In genomic region chr9:102045886-102046285, GRCm38 (mm10) we compare ENCODE assay signal across 18 mouse cellular contexts.
A peak's percentile ranks its signal among the peaks of the same experiment; 100 is the strongest.
DNase-seq lines count a peak whose midpoint lies in the region; ATAC-seq and TF ChIP-seq lines count a peak whose summit lies in the region.
"Had no signal": no experiment of that assay in that cellular context is flagged by ENCODE, and none has a peak within 500 bp of the region (broad histone marks: within the 10 kb centered on the region; RNA-seq: fewer than 3 reads in every experiment).

No protein-coding gene starts in this region.

- TF ChIP-seq POLR2A in brain, embryonic 14.5 days (IDR thresholded peaks at IDR 0.05; ENCODE audit: borderline replicate concordance, extremely low read depth, insufficient read depth, insufficient read length, poor library complexity, severe bottlenecking), result no peak

- ATAC-seq in forebrain, embryonic 11.5 days (replicated peaks; ENCODE audit: low FRiP score), result 0 out of 2 replicates have a peak, but pooled peaks have one; percentile 64
- peak; percentile 68 for ATAC-seq in hindbrain, embryonic 12.5 days (ENCODE audit: low FRiP score)
- peak; percentile 76 for ATAC-seq in midbrain, embryonic 12.5 days (ENCODE audit: low FRiP score, low read depth)
- ATAC-seq: Patski had no signal

- no peak for TF ChIP-seq CTCF in brain, embryonic 14.5 days (IDR thresholded peaks at IDR 0.05; ENCODE audit: borderline replicate concordance, extremely low read depth, insufficient read depth, insufficient read length)

- no peak overlapping the region for H3K9ac ChIP-seq in forebrain, embryonic 11.5 days (ENCODE audit: low read length)
- H3K9ac ChIP-seq in hindbrain, embryonic 12.5 days, result no peak overlapping the region
- H3K9ac ChIP-seq in midbrain, embryonic 12.5 days (replicated peaks), result no peak overlapping the region
- H3K9ac ChIP-seq: embryonic facial prominence, embryonic 13.5 days; heart, embryonic 13.5 days; limb, embryonic 13.5 days; liver, embryonic 15.5 days had no signal

- peaks cover 8% of the 10 kb centered on the region for H3K4me1 ChIP-seq in forebrain, embryonic 11.5 days (replicated peaks; ENCODE audit: control insufficient read depth, insufficient read depth, low read length)
- peaks cover 19% of the 10 kb centered on the region for H3K4me1 ChIP-seq in hindbrain, embryonic 12.5 days
- peaks cover 19% of the 10 kb centered on the region for H3K4me1 ChIP-seq in midbrain, embryonic 12.5 days
- H3K4me1 ChIP-seq: heart, embryonic 13.5 days; limb, embryonic 13.5 days; liver, embryonic 15.5 days had no signal

- no peaks in the 10 kb centered on the region for H3K27me3 ChIP-seq in forebrain, embryonic 11.5 days (ENCODE audit: control insufficient read depth, insufficient read depth, low read length)
- no peaks in the 10 kb centered on the region for H3K27me3 ChIP-seq in hindbrain, embryonic 12.5 days
- no peaks in the 10 kb centered on the region for H3K27me3 ChIP-seq in midbrain, embryonic 12.5 days
- H3K27me3 ChIP-seq: embryonic facial prominence, embryonic 13.5 days; limb, embryonic 13.5 days; liver, embryonic 15.5 days; Patski had no signal

- H3K36me3 ChIP-seq in forebrain, embryonic 11.5 days (ENCODE audit: control insufficient read depth, insufficient read depth, low read length), result no peaks in the 10 kb centered on the region
- H3K36me3 ChIP-seq in hindbrain, embryonic 12.5 days, result no peaks in the 10 kb centered on the region
- no peaks in the 10 kb centered on the region for H3K36me3 ChIP-seq in midbrain, embryonic 12.5 days
- H3K36me3 ChIP-seq: embryonic facial prominence, embryonic 13.5 days; heart, embryonic 13.5 days; limb, embryonic 13.5 days; liver, embryonic 15.5 days had no signal

- 13% methylated on average over 2 of the region's 2 CpGs for WGBS in forebrain, embryonic 11.5 days
- WGBS in hindbrain, embryonic 12.5 days, result 22% methylated on average over 2 of the region's 2 CpGs
- 15% methylated on average over 2 of the region's 2 CpGs for WGBS in midbrain, embryonic 12.5 days

- no peaks in the 10 kb centered on the region for H3K9me3 ChIP-seq in forebrain, embryonic 11.5 days (ENCODE audit: control insufficient read depth, low read length)
- H3K9me3 ChIP-seq in hindbrain, embryonic 12.5 days (replicated peaks), result no peaks in the 10 kb centered on the region
- no peaks in the 10 kb centered on the region for H3K9me3 ChIP-seq in midbrain, embryonic 12.5 days
- H3K9me3 ChIP-seq: embryonic facial prominence, embryonic 13.5 days; heart, embryonic 13.5 days; limb, embryonic 13.5 days; liver, embryonic 15.5 days had no signal

- peak overlapping the region; percentile 26; the same call in 1 of the 2 replicates for H3K27ac ChIP-seq in forebrain, embryonic 11.5 days (ENCODE audit: low read depth, low read length)
- peak overlapping the region; percentile 57; the same call in 1 of the 2 replicates for H3K27ac ChIP-seq in hindbrain, embryonic 12.5 days
- peak overlapping the region; percentile 80 for H3K27ac ChIP-seq in midbrain, embryonic 12.5 days (replicated peaks)
- H3K27ac ChIP-seq: embryonic facial prominence, embryonic 13.5 days; heart, embryonic 13.5 days; left cerebral cortex, adult 2 months; limb, embryonic 13.5 days; liver, embryonic 15.5 days had no signal

- DNase-seq in brain, embryonic 14.5 days (ENCODE audit: low read depth), result peak; percentile 85
- DNase-seq in forebrain, embryonic 11.5 days (ENCODE audit: low spot score), result peak; percentile 38
- no peak for DNase-seq in heart, postnatal 14 days
- no peak for DNase-seq in Muller cell, postnatal 12 days (ENCODE audit: inconsistent ontology term)
- DNase-seq in kidney, postnatal 36 days, result no peak
- DNase-seq in lung, postnatal 36 days, result no peak
- DNase-seq: cerebellum, postnatal 10 days; kidney, adult 8-10 months; right cerebral cortex, postnatal 14 days; thymus, postnatal 36 days had no signal

- H3K4me3 ChIP-seq in forebrain, embryonic 11.5 days (ENCODE audit: low read depth, low read length), result no peak overlapping the region
- no peak overlapping the region for H3K4me3 ChIP-seq in hindbrain, embryonic 12.5 days
- no peak overlapping the region for H3K4me3 ChIP-seq in midbrain, embryonic 12.5 days
- H3K4me3 ChIP-seq: embryonic facial prominence, embryonic 13.5 days; heart, embryonic 13.5 days; left cerebral cortex, adult 2 months; limb, embryonic 13.5 days; liver, embryonic 15.5 days had no signal

- H3K4me2 ChIP-seq in forebrain, embryonic 11.5 days (ENCODE audit: low read depth, low read length, severe bottlenecking), result peak overlapping the region; percentile 16; the same call in 1 of the 2 replicates
- no peak overlapping the region for H3K4me2 ChIP-seq in hindbrain, embryonic 12.5 days (replicated peaks)
- H3K4me2 ChIP-seq in midbrain, embryonic 12.5 days (replicated peaks), result no peak overlapping the region
- H3K4me2 ChIP-seq: embryonic facial prominence, embryonic 13.5 days; heart, embryonic 13.5 days; limb, embryonic 13.5 days; liver, embryonic 15.5 days had no signal

- intact Hi-C loops in heart, postnatal 14 days (cut with DNase I), result no loop called here

Comparison
In these comparisons a context has a peak if more than half of its experiments do, and no peak if none do; other contexts are left out.
1. DNase-seq: peak in brain, embryonic 14.5 days (single experiment) and forebrain, embryonic 11.5 days (single experiment); none in heart, postnatal 14 days (0 of 2), Muller cell, postnatal 12 days (single experiment), kidney, postnatal 36 days (0 of 2) and lung, postnatal 36 days (single experiment).
2. H3K27ac ChIP-seq: peak in every context shown above with its lines; median percentile 80 in midbrain, embryonic 12.5 days; 57 in hindbrain, embryonic 12.5 days; 26 in forebrain, embryonic 11.5 days.
3. Peak in every context shown above with its lines, with median percentiles within 50 percentile points of each other: ATAC-seq.